Mouse (Mus musculus) hindbrain, embryonic 15.5 days (tissue): ENCODE results near the gene Setx. TPM values are rescaled to one million over a fixed set of nuclear protein-coding genes. Genes with fewer than 3 reads are reported as not detected.

Experiments
- ATAC-seq: fragments of 200-750 bp; cut with Nextera tagmentation; 2 replicates; pipeline ENCODE4 v1.8.0; 2017; ENCODE audit warnings: low read depth, moderate number of reproducible peaks, moderate TSS enrichment; ENCODE audit not compliant: low FRiP score
- H3K27ac ChIP-seq: fragments of 300-500 bp; sonication (generic); replicated peaks from 2 replicates; pipeline ENCODE4 v1.5.1; 2015; ENCODE audit warnings: mild to moderate bottlenecking, inconsistent platforms
- H3K27me3 ChIP-seq: fragments of 300-500 bp; sonication (generic); 2 replicates; pipeline ENCODE4 v1.6.1; 2015; ENCODE audit warnings: control low read depth, inconsistent platforms
- H3K36me3 ChIP-seq: fragments of 300-500 bp; sonication (generic); 2 replicates; pipeline ENCODE4 v1.6.1; 2015; ENCODE audit warnings: control low read depth, inconsistent platforms
- H3K4me1 ChIP-seq: fragments of 300-500 bp; sonication (generic); replicated peaks from 2 replicates; pipeline ENCODE4 v1.6.1; 2015; ENCODE audit warnings: control low read depth, inconsistent platforms
- H3K4me2 ChIP-seq: fragments of 300-500 bp; sonication (generic); 2 replicates; pipeline ENCODE4 v1.6.1; 2015; ENCODE audit warnings: moderate library complexity, mild to moderate bottlenecking, inconsistent platforms
- H3K4me3 ChIP-seq: fragments of 300-500 bp; sonication (generic); 2 replicates; pipeline ENCODE4 v1.5.1; 2015; ENCODE audit warnings: mild to moderate bottlenecking, inconsistent platforms
- H3K9ac ChIP-seq: fragments of 300-500 bp; sonication (generic); 2 replicates; pipeline ENCODE4 v1.6.1; 2015; ENCODE audit warnings: inconsistent platforms
- H3K9me3 ChIP-seq: fragments of 300-500 bp; sonication (generic); 2 replicates; pipeline ENCODE4 v1.6.1; 2016; ENCODE audit warnings: control low read depth, inconsistent platforms
- WGBS: fragments of 180-500 bp; shearing (Covaris S2); methylation state at CpG from one replicate; pipeline ENCODE4 v1.1.7; 2015; 5-methylcytosine and 5-hydroxymethylcytosine counted together
- polyA plus RNA-seq: library from polyadenylated mRNA; unstranded; fragments of >200 nt; fragmentation: Nextera tagmentation; extraction: Ambion mirVana; gene quantifications from 2 replicates; pipeline ENCODE4 v1.2.1, GENCODE M21; 2015

The Setx gene
- polyA plus RNA-seq, 1 experiment from 2014 or later, result 9.2 TPM

GRCm38 (mm10) chr2:29196844-29197243 lies 72.9 kb downstream of the Setx start:
- H3K36me3 ChIP-seq, result no peaks in the 10 kb centered on the region
- no peak overlapping the region for H3K9ac ChIP-seq
- no peak overlapping the region for H3K4me3 ChIP-seq
- peaks cover 2% of the 10 kb centered on the region; the same call in 1 of the 2 replicates for H3K27me3 ChIP-seq
- H3K4me2 ChIP-seq, result no peak overlapping the region
- ATAC-seq, result no peak
- H3K4me1 ChIP-seq, result peaks cover 23% of the 10 kb centered on the region
- H3K9me3 ChIP-seq, result no peaks in the 10 kb centered on the region
- WGBS, result 70% methylated on average over 12 of the region's 12 CpGs
- H3K27ac ChIP-seq, result no peak overlapping the region

- ATAC-seq, result no peak
- Histone ChIP-seq H3K4me3 (no peak overlapping the region), H3K4me2 (no peak overlapping the region), H3K36me3 (no peaks in the 10 kb centered on the region), H3K9me3 (no peaks in the 10 kb centered on the region), H3K27ac (no peak overlapping the region), H3K9ac (no peak overlapping the region), H3K27me3 (peaks cover 2% of the 10 kb centered on the region; the same call in 1 of the 2 replicates), H3K4me1 (peaks cover 21% of the 10 kb centered on the region)
- 83% methylated on average over 5 of the region's 5 CpGs for WGBS
Measured at GRCm38 (mm10) chr2:29198446-29198845, 74.5 kb downstream of the Setx start.

DNA sequence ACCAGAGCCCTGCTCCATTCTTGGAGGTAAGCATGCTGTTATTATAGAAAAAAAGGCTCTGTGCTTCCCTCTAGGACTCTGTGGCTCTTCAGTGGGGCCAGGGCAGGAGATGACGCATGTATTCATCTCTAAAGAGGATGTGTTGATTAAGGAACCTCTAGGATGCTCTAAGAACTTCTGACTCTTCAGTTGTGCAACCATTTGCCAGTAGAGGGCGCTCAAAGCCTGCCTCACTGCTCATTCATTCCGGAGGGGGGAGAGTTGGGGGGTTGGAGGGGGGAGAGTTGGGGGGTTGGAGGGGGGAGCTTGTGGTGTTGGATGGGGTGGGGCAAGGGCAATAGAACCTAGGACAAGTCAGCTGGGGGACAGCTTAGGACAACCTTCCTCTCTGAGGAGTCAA lies 75.9 kb downstream of the Setx start:
- no peaks in the 10 kb centered on the region for H3K36me3 ChIP-seq
- no peak overlapping the region for H3K27ac ChIP-seq
- H3K4me3 ChIP-seq, result no peak overlapping the region
- no peaks in the 10 kb centered on the region for H3K9me3 ChIP-seq
- H3K4me2 ChIP-seq, result no peak overlapping the region
- no peak for ATAC-seq
- peaks cover 8% of the 10 kb centered on the region; the same call in 1 of the 2 replicates for H3K4me1 ChIP-seq
- WGBS, result 6% methylated on average over 3 of the region's 3 CpGs
- H3K9ac ChIP-seq, result no peak overlapping the region
- peaks cover 2% of the 10 kb centered on the region; the same call in 1 of the 2 replicates for H3K27me3 ChIP-seq

DNA sequence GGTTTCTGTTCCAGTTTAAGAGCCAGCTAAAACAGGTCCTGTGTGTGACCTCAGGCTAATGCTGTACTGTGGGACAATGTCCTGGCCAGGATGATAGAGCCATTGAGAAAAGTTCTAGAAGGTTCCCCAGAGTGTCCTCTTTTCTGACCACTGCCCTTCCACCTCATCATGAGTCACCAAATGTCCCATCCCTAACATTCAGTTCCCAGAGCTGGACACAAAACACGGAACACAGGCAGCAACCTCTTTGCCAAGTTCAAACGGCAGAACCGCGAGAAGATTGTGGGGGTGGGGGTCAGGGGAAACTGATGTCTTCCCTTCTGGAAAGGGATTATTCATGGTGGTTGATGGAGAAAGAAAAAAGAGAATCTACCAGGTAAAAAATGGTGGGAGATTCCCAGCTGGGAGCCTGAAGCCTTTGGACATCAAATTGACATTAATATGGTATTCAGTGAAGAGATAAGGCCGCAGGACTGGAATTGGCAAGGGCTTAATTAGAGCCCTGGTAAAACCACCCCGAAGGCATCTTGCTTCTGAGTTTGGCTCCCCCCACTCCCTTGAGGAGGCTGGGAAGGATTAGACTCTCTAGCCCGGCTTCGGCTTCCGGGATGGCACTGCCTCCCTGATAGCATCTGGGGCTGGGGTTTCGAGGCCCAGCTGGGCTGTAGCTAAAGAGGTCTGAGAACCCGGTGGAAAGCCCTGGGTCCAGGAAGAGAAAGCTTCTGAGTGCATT lies 77.4 kb downstream of the Setx start:
- H3K9ac ChIP-seq, result no peak overlapping the region

GRCm38 (mm10) chr2:29206156-29206555 lies 82.2 kb downstream of the Setx start:
- Histone ChIP-seq H3K4me3 (no peak overlapping the region), H3K9me3 (no peaks in the 10 kb centered on the region), H3K4me2 (no peak overlapping the region), H3K27me3 (no peaks in the 10 kb centered on the region), H3K4me1 (no peaks in the 10 kb centered on the region), H3K27ac (no peak overlapping the region), H3K9ac (no peak overlapping the region), H3K36me3 (no peaks in the 10 kb centered on the region)
- WGBS, result 32% methylated on average over 8 of the region's 8 CpGs
- no peak for ATAC-seq

More for the DNA sequence above, 77.4 kb downstream of the Setx start:
- Histone ChIP-seq H3K4me1 (no peaks in the 10 kb centered on the region), H3K4me3 (no peak overlapping the region), H3K9me3 (no peaks in the 10 kb centered on the region), H3K4me2 (no peak overlapping the region), H3K36me3 (no peaks in the 10 kb centered on the region), H3K27me3 (peaks cover 2% of the 10 kb centered on the region; the same call in 1 of the 2 replicates), H3K27ac (no peak overlapping the region)
- no peak for ATAC-seq
- WGBS, result 46% methylated on average over 11 of the region's 11 CpGs

GRCm38 (mm10) chr2:29216286-29217012 lies 92.5 kb downstream of the Setx start:
- Histone ChIP-seq H3K4me2 (no peak overlapping the region), H3K9me3 (no peaks in the 10 kb centered on the region), H3K4me3 (no peak overlapping the region), H3K36me3 (no peaks in the 10 kb centered on the region), H3K27me3 (no peaks in the 10 kb centered on the region), H3K4me1 (peaks cover 6% of the 10 kb centered on the region), H3K9ac (no peak overlapping the region), H3K27ac (no peak overlapping the region)
- 56% methylated on average over 8 of the region's 8 CpGs for WGBS
- no peak for ATAC-seq

DNA sequence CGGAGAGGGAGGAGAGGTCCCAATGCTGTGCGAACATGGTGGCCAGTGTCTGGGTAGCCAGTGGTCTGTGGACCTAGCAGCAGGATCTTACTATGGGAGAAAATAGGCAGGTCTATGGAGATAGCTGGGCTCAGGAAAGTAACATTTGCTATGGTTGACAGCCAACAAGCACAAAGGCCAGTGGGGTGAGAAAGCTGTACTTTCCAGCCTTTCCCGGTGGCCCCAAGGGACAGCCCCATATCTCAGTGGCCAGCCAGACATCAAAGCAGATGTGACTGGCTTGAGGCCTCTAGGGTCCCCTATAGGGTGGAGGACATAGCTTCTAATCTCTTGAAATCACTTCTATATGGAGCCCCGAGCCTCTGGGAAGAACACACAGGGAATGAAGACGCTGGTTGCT lies 93.1 kb downstream of the Setx start:
- no peak for ATAC-seq
- no peak overlapping the region for H3K9ac ChIP-seq
- 85% methylated on average over 5 of the region's 5 CpGs for WGBS
- H3K9me3 ChIP-seq, result no peaks in the 10 kb centered on the region
- no peaks in the 10 kb centered on the region for H3K36me3 ChIP-seq
- no peak overlapping the region for H3K4me2 ChIP-seq
- H3K4me1 ChIP-seq, result peaks cover 6% of the 10 kb centered on the region
- no peaks in the 10 kb centered on the region for H3K27me3 ChIP-seq
- no peak overlapping the region for H3K4me3 ChIP-seq
- no peak overlapping the region for H3K27ac ChIP-seq

- H3K4me2 ChIP-seq, result no peak overlapping the region
- H3K27ac ChIP-seq, result no peak overlapping the region
- no peaks in the 10 kb centered on the region for H3K27me3 ChIP-seq
- no peaks in the 10 kb centered on the region for H3K36me3 ChIP-seq
- no peak overlapping the region for H3K4me3 ChIP-seq
- WGBS, result 43% methylated on average over 10 of the region's 10 CpGs
- no peak overlapping the region for H3K9ac ChIP-seq
- peak; percentile 74; the same call in 1 of the 2 replicates for ATAC-seq
- no peaks in the 10 kb centered on the region for H3K9me3 ChIP-seq
- H3K4me1 ChIP-seq, result peaks cover 6% of the 10 kb centered on the region
Measured at GRCm38 (mm10) chr2:29217897-29218296, 93.9 kb downstream of the Setx start.

- H3K36me3 ChIP-seq, result no peaks in the 10 kb centered on the region
- no peak for ATAC-seq
- no peak overlapping the region for H3K9ac ChIP-seq
- 88% methylated on average over 5 of the region's 5 CpGs for WGBS
- H3K9me3 ChIP-seq, result no peaks in the 10 kb centered on the region
- peaks cover 7% of the 10 kb centered on the region for H3K4me1 ChIP-seq
- H3K4me3 ChIP-seq, result no peak overlapping the region
- H3K4me2 ChIP-seq, result no peak overlapping the region
- no peaks in the 10 kb centered on the region for H3K27me3 ChIP-seq
- H3K27ac ChIP-seq, result no peak overlapping the region
Measured at GRCm38 (mm10) chr2:29218831-29219230, 94.8 kb downstream of the Setx start.

DNA sequence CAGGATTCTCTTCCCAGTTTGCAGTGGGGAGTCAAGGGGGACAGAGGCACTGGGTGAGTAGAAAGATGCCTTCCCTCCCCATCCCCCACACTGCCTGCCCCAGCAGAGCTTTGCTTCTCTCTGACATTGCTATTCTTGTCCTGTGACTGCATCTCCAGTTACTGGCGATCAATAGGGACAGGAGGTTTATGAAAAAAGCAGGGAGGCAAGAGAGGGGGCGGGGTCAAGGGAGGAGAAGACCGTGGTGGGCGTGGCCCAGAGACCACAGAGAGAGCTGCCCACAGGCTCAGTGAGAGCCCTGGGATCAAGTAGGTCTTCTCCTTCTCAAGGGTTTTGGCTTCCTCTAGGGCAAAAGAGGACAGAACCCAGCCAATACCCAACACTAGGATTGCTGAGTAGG lies 98.3 kb downstream of the Setx start:
- Histone ChIP-seq H3K9ac (no peak overlapping the region), H3K4me2 (no peak overlapping the region), H3K27me3 (no peaks in the 10 kb centered on the region), H3K36me3 (no peaks in the 10 kb centered on the region), H3K4me3 (no peak overlapping the region), H3K9me3 (no peaks in the 10 kb centered on the region), H3K4me1 (peaks cover 10% of the 10 kb centered on the region), H3K27ac (no peak overlapping the region)
- 10% methylated on average over 4 of the region's 4 CpGs for WGBS
- no peak for ATAC-seq

DNA sequence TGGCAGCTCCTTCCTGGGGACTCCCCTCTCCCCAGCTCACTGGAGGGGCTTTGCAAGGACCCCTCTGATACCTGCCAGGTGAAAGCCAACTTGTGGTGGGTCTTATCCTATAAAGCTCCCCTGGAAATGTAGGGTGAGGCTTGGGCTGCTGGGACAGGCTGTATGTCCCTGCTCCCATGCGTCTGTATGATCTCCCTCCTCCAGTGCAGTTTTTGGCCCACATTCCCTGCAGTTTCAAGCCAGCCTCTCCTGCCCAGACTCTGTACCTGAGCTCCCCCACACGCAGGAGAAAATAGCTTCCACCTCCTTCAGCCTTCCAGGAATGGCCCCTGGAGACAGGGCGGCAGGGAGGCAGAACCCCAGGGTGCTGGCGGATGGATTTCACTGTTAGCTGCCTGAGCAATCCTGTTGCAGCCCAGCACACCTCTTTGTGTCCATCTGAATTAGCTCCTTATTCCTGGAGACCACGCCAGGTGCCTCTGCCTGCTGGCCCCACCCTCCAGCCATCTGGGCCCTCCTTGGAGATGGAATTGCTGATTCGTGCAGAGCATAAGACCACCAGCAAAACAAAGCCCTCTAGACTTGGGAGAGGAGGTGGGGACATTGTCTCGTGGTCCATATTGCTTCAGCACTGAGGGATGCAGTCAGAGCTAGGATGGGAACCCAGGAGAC lies 99.7 kb downstream of the Setx start:
- no peak for ATAC-seq
- Histone ChIP-seq H3K36me3 (no peaks in the 10 kb centered on the region), H3K4me2 (no peak overlapping the region), H3K4me3 (no peak overlapping the region), H3K27me3 (no peaks in the 10 kb centered on the region), H3K27ac (no peak overlapping the region), H3K9ac (no peak overlapping the region), H3K9me3 (no peaks in the 10 kb centered on the region), H3K4me1 (0 out of 2 replicates have a peak, but pooled peaks cover 4% of the 10 kb centered on the region)
- 52% methylated on average over 7 of the region's 7 CpGs for WGBS

GRCm38 (mm10) chr2:29226671-29227070 lies 102.7 kb downstream of the Setx start:
- Histone ChIP-seq H3K27me3 (no peaks in the 10 kb centered on the region), H3K4me1 (0 out of 2 replicates have a peak, but pooled peaks cover 10% of the 10 kb centered on the region), H3K27ac (no peak overlapping the region), H3K4me3 (no peak overlapping the region), H3K9ac (no peak overlapping the region), H3K9me3 (no peaks in the 10 kb centered on the region), H3K4me2 (no peak overlapping the region), H3K36me3 (no peaks in the 10 kb centered on the region)
- no peak for ATAC-seq
- 70% methylated on average over 4 of the region's 4 CpGs for WGBS
